ENCODE assay signal across 15 mouse cellular contexts in the genomic region with DNA sequence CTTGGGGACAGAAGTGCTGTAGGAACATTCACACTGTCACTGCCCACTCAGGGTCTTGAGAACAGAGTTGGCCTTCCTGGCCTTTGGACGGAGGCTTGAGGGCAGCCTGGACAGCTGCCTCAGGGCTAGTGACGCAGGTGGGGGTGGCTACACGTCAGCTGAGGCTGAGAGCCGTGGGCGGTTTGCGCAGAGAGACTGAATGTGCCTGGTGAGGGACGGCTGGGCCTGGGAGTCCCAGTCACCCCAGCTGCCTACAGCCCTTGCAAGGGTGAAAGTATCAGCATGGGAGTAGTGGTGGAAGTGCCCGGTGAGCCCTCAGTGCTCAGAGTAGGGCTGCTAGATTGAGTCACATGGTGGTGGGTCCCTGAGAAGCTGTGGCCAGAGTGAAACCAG. TPM values are rescaled to one million over a fixed set of nuclear protein-coding genes. Genes with fewer than 3 reads are reported as not detected.
DNase-seq lines count a peak whose midpoint lies in the region; ATAC-seq and TF ChIP-seq lines count a peak whose summit lies in the region.
"Had no signal": no experiment of that assay in that cellular context is flagged by ENCODE, and none has a peak within 500 bp of the region (broad histone marks: within the 10 kb centered on the region; RNA-seq: fewer than 3 reads in every experiment).

No protein-coding gene starts in this region.

- no peak for TF ChIP-seq CTCF in layer of hippocampus, adult 2 months (conservative IDR thresholded peaks at IDR 0.05)

- DNase-seq in cerebellum, adult 8-10 months = peak; percentile 49
- DNase-seq in layer of hippocampus, adult 2 months (ENCODE audit: low spot score in 2 of 2) = no peak
- no peak for DNase-seq in layer of hippocampus, adult 8-10 months (ENCODE audit: low spot score in 2 of 2)
- peak; percentile 74 for DNase-seq in right cerebral cortex, adult 18-20 months
- no peak for DNase-seq in right cerebral cortex, postnatal 4 days
- peak; percentile 61 to 72 for DNase-seq in right cerebral cortex, postnatal 10 days (ENCODE audit: low spot score in 2 of 2)
- DNase-seq in yolk sac, embryonic 10.5 days (ENCODE audit: low spot score) = no peak
- DNase-seq: lung, embryonic 14.5 days had no signal

- ATAC-seq in cerebellum, adult (ENCODE audit: insufficient number of reproducible peaks, low FRiP score, low TSS enrichment) = no peak
- ATAC-seq: intestine, embryonic 15.5 days; Patski had no signal

- H3K27ac ChIP-seq in layer of hippocampus, adult 2 months = peak overlapping the region; percentile 83
- H3K27ac ChIP-seq: forebrain, embryonic 10.5 days; intestine, embryonic 15.5 days; kidney, postnatal 0 days had no signal

- H3K4me3 ChIP-seq in layer of hippocampus, adult 2 months = no peak overlapping the region; the same call in 1 of the 2 replicates
- H3K4me3 ChIP-seq: forebrain, embryonic 10.5 days; intestine, embryonic 15.5 days had no signal

RNA-seq across cellular contexts. Expression of gene Brsk2, which starts 6.6 kb away (rescaled TPM):
- 100 to 1,000 TPM; 175 to 181 TPM for total RNA-seq in layer of hippocampus, adult 2 months (2021)
- 100 to 1,000 TPM; 158 to 183 (median 169) TPM for total RNA-seq in layer of hippocampus, adult 8-10 months (2022)
- total RNA-seq: common myeloid progenitor, adult 5-6 weeks; hematopoietic stem cell, adult 5-6 weeks had no signal

RNA-seq across cellular contexts. Expression of gene Tollip, which starts 37.9 kb away (rescaled TPM):
- 100 to 1,000 TPM; 112 to 123 TPM for total RNA-seq in layer of hippocampus, adult 2 months (2021)
- 100 to 1,000 TPM; 102 to 118 (median 106) TPM for total RNA-seq in layer of hippocampus, adult 8-10 months (2022)

Comparison
In these comparisons a context has a peak if more than half of its experiments do, and no peak if none do; other contexts are left out.
1. DNase-seq: peak in cerebellum, adult 8-10 months (single experiment), right cerebral cortex, adult 18-20 months (single experiment) and right cerebral cortex, postnatal 10 days (2 of 2); none in layer of hippocampus, adult 2 months (0 of 2), layer of hippocampus, adult 8-10 months (0 of 2), right cerebral cortex, postnatal 4 days (single experiment) and yolk sac, embryonic 10.5 days (single experiment).